Mouse (Mus musculus) heart, postnatal 0 days (tissue): ENCODE results near the gene Adcyap1.

ENCODE experiments used
- CTCF ChIP-seq: IDR thresholded peaks from 2 replicates; pipeline ENCODE4 v1.5.1; 2016; ENCODE audit warnings: antibody characterized with exemption, control low read depth, low read depth
- EP300 ChIP-seq: IDR thresholded peaks from 2 replicates; pipeline ENCODE4 v1.6.1; 2016; ENCODE audit warnings: antibody characterized with exemption, low read depth

GRCm38 (mm10) chr17:93201265-93201925, 2.6 kb downstream of the Adcyap1 start:
- TF ChIP-seq EP300, result no peak
- no peak for TF ChIP-seq CTCF
